Mouse (Mus musculus) left cerebral cortex, adult 2 months (tissue): ENCODE data around the gene Gpa33. TPM values are rescaled to one million over a fixed set of nuclear protein-coding genes. Genes with fewer than 3 reads are reported as not detected.
A peak's percentile ranks its signal among the peaks of the same experiment; 100 is the strongest.

Experiments
- DNase-seq, 2 experiments: peaks; one replicate each; pipeline ENCODE4 v3.0.0; 2021 to 2022; ENCODE audit warnings: low spot score in 2 of 2, mixed read lengths in 1 of 2; ENCODE audit errors: extremely low spot score in 1 of 2
- H3K27ac ChIP-seq: fragments of 200-600 bp; 2 replicates; pipeline ENCODE4 v1.8.1; 2022
- H3K4me3 ChIP-seq: fragments of 200-600 bp; 2 replicates; pipeline ENCODE4 v1.8.1; 2022
- CTCF ChIP-seq: fragments of 200-600 bp; IDR thresholded peaks from 2 replicates; pipeline ENCODE4 v1.8.1; 2022; ENCODE audit warnings: antibody characterized with exemption, mild to moderate bottlenecking, moderate library complexity
- intact Hi-C: fragments of 180-260 bp; cut with DNase I; formaldehyde crosslinking; loops from one replicate; pipeline ENCODE4 v1.15.1; 2025
- total RNA-seq, 2 experiments: library from RNA; stranded (reverse); gene quantifications; 2 replicates each; pipeline ENCODE4 v1.2.3; 2021

Gpa33 gene
- total RNA-seq, 2 experiments from 2014 or later, result not detected

- no peak overlapping the region for H3K27ac ChIP-seq
- intact Hi-C loops, result no loop called here
- H3K4me3 ChIP-seq, result no peak overlapping the region
- no peak for TF ChIP-seq CTCF
- no peak for DNase-seq
Observed at GRCm38 (mm10) chr1:166169713-166170112, 39.7 kb downstream of the Gpa33 start.

GRCm38 (mm10) chr1:166170852-166171251 is 40.8 kb downstream of the Gpa33 start:
- H3K4me3 ChIP-seq, result no peak overlapping the region
- TF ChIP-seq CTCF, result no peak
- DNase-seq, result no peak

GRCm38 (mm10) chr1:166172992-166173391 is 43.0 kb downstream of the Gpa33 start:
- Histone ChIP-seq H3K27ac (no peak overlapping the region), H3K4me3 (no peak overlapping the region)
- no peak for DNase-seq
- TF ChIP-seq CTCF, result no peak
- intact Hi-C loops, result no loop called here

More at GRCm38 (mm10) chr1:166170852-166171251, 40.8 kb downstream of the Gpa33 start:
- intact Hi-C loops, result no loop called here
- H3K27ac ChIP-seq, result no peak overlapping the region

- intact Hi-C loops, result no loop called here
- no peak overlapping the region for H3K4me3 ChIP-seq
- TF ChIP-seq CTCF, result no peak
- peak in 1 of 2 experiments; percentile 4 for DNase-seq
- H3K27ac ChIP-seq, result no peak overlapping the region
Observed at GRCm38 (mm10) chr1:166173621-166174020, 43.6 kb downstream of the Gpa33 start.

GRCm38 (mm10) chr1:166181510-166181909 is 51.5 kb downstream of the Gpa33 start:
- intact Hi-C loops, result loop anchor here (5.0 kb wide), 3 partner anchors 61 to 136 kb away; no protein-coding TSS in a partner anchor
- peak; percentile 17 for TF ChIP-seq CTCF
- Histone ChIP-seq H3K27ac (no peak overlapping the region), H3K4me3 (no peak overlapping the region)
- DNase-seq, result no peak

- peak overlapping the region; percentile 87 for H3K27ac ChIP-seq
- intact Hi-C loops, result loop anchor here (5.0 kb wide), 3 partner anchors 59 to 134 kb away; no protein-coding TSS in a partner anchor
- no peak overlapping the region for H3K4me3 ChIP-seq
- DNase-seq, result no peak
- TF ChIP-seq CTCF, result no peak
Observed at GRCm38 (mm10) chr1:166182952-166183627, 53.1 kb downstream of the Gpa33 start.

GRCm38 (mm10) chr1:166184391-166185229 is 54.6 kb downstream of the Gpa33 start:
- TF ChIP-seq CTCF, result no peak
- intact Hi-C loops, result loop anchor here (5.0 kb wide), 3 partner anchors 58 to 133 kb away; no protein-coding TSS in a partner anchor

GRCm38 (mm10) chr1:166185357-166185756 is 55.3 kb downstream of the Gpa33 start:
- intact Hi-C loops, result no loop called here
- TF ChIP-seq CTCF, result no peak
- no peak for DNase-seq
- Histone ChIP-seq H3K4me3 (no peak overlapping the region), H3K27ac (peak overlapping the region; percentile 87)

More at GRCm38 (mm10) chr1:166184391-166185229, 54.6 kb downstream of the Gpa33 start:
- DNase-seq, result no peak
- peak overlapping the region; percentile 87 for H3K27ac ChIP-seq
- H3K4me3 ChIP-seq, result no peak overlapping the region

- Histone ChIP-seq H3K27ac (no peak overlapping the region), H3K4me3 (no peak overlapping the region)
- no peak for TF ChIP-seq CTCF
- intact Hi-C loops, result no loop called here
- DNase-seq, result no peak
Observed at GRCm38 (mm10) chr1:166189821-166190220, 59.8 kb downstream of the Gpa33 start.

GRCm38 (mm10) chr1:166204171-166204570 is 74.1 kb downstream of the Gpa33 start:
- no peak overlapping the region for H3K4me3 ChIP-seq
- intact Hi-C loops, result no loop called here
- no peak for TF ChIP-seq CTCF
- no peak overlapping the region for H3K27ac ChIP-seq
- no peak for DNase-seq

- Histone ChIP-seq H3K4me3 (no peak overlapping the region), H3K27ac (no peak overlapping the region)
- DNase-seq, result no peak
- TF ChIP-seq CTCF, result no peak
- intact Hi-C loops, result loop anchor here (5.0 kb wide), 1 partner anchor 157 kb away; no protein-coding TSS in a partner anchor
Observed at GRCm38 (mm10) chr1:166205159-166205558, 75.1 kb downstream of the Gpa33 start.

GRCm38 (mm10) chr1:166209371-166209770 is 79.3 kb downstream of the Gpa33 start:
- TF ChIP-seq CTCF, result no peak
- no peak overlapping the region for H3K27ac ChIP-seq
- intact Hi-C loops, result loop anchor here (5.0 kb wide), 1 partner anchor 153 kb away; no protein-coding TSS in a partner anchor
- no peak overlapping the region for H3K4me3 ChIP-seq
- DNase-seq, result no peak
